Mouse (Mus musculus) 3T3-L1 (cell line): ENCODE data around the gene Tnfsf13.

Experiments
- DNase-seq: peaks from one replicate; pipeline ENCODE4 v3.0.0-alpha.2; 2015; ENCODE audit warnings: low read depth, low spot score

Gene Tnfsf13

DNA sequence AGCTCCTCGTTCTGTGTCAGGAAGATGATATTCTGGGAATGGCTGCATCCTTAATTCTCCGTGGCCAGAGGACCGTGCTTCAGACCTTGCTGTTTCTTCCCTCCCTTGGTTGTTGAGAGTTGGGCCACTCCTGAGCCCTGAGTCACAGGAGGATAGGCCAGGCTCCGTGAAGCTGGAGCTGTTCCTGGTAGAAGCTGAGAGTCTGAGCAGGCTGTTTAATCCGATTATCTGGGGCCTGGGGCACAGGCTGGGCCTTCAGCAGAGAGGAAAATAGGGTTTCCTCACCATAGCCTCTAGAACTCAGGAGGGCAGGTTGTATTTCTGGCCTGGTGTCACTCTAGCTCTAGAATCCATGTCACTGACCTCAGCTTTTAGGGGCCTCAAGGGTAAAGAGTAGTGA lies 32.2 kb downstream of the Tnfsf13 start:
- DNase-seq: no peak

DNA sequence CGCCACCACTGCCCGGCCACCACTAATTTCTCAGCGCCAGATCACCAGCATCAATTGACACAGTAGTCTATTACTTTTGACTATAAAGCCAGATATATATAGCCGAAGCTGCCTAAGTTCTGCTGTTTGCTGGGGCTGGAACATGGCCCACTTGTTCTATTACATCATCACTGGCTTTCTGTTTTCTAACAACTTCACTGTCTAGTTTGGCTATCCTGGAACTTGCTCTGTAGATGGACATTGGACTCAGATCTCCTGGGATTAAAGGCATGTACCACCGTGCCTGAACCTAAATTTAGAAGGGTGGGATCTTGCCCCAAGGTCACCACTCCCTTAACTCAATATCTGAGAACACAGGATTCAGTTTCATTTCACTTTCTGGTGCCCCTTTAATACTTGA lies 39.7 kb downstream of the Tnfsf13 start:
- no peak for DNase-seq

DNA sequence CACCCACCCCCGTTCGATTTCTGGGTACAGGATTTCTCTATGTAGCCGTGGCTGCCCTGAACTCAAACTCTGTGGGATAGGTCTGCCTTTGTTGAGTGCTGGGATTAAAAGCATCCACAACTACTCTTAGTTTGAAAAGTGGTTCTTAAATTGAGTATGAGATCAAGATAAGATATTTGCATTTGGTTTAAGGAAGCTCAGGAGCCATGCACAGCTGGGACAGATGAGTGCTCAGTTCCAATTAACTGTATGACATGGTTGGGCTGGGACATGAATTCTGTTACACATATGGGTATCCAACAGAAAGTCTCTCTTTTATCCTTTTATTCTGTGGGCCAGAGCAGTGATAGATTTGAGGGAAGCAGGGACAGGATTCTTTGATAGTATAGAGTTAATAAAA lies 50.1 kb downstream of the Tnfsf13 start:
- no peak for DNase-seq

DNA sequence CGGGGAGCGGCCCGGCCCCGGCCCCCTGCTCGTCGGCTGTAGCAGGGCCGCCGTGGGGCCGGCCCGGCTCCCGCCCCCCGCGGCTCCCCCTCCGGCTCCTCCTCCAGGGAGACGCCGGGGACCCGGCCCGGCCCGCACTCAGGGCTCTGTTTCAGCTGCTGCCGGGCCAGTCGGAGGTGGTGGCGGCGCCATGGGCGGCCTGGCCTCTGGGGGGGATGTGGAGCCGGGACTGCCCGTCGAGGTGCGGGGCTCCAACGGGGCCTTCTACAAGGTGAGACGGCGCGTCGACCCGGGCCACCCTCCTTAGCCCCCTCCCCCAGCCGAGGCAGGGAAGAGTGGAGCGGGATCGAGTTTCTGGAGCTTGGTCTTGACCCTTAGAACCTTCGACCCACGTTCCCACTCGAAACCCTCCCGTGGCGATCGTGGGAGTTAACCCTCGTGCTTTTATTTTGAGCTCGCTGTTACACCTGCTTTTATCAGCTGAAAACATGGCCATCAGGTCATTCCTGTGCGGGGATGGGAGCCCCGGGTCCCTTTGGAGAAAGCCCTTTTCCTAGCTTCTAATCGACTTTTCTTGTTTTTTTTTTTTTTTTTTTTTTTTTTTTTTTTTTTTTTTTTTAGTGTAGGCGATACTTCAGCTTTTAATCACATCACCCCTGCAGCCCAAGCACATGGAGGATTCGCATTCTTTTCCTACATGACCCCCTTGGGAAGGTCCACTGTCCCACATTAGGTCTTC lies 52.3 kb downstream of the Tnfsf13 start:
- DNase-seq: peak; percentile 31
